Mouse (Mus musculus) forebrain, embryonic 15.5 days (tissue): ENCODE measurements around the gene Rapgef1. TPM values are rescaled to one million over a fixed set of nuclear protein-coding genes. Genes with fewer than 3 reads are reported as not detected.

Experiments
- ATAC-seq: fragments of 200-750 bp; cut with Nextera tagmentation; replicated peaks from 2 replicates; pipeline ENCODE4 v1.8.0; 2017; ENCODE audit warnings: mild to moderate bottlenecking, moderate TSS enrichment, moderate library complexity
- H3K27ac ChIP-seq: fragments of 300-500 bp; sonication (generic); replicated peaks from 2 replicates; pipeline ENCODE4 v1.5.1; 2015; ENCODE audit warnings: mild to moderate bottlenecking, inconsistent platforms
- H3K27me3 ChIP-seq: fragments of 300-500 bp; sonication (generic); 2 replicates; pipeline ENCODE4 v1.6.1; 2015; ENCODE audit warnings: inconsistent platforms
- H3K36me3 ChIP-seq: fragments of 300-500 bp; sonication (generic); 2 replicates; pipeline ENCODE4 v1.6.1; 2015; ENCODE audit warnings: mild to moderate bottlenecking, inconsistent platforms
- H3K4me1 ChIP-seq: fragments of 300-500 bp; sonication (generic); 2 replicates; pipeline ENCODE4 v1.6.1; 2015; ENCODE audit warnings: inconsistent platforms
- H3K4me2 ChIP-seq: fragments of 300-500 bp; sonication (generic); replicated peaks from 2 replicates; pipeline ENCODE4 v1.6.1; 2015; ENCODE audit warnings: mild to moderate bottlenecking, inconsistent platforms
- H3K4me3 ChIP-seq: fragments of 300-500 bp; sonication (generic); 2 replicates; pipeline ENCODE4 v1.5.1; 2015; ENCODE audit warnings: mild to moderate bottlenecking, inconsistent platforms
- H3K9ac ChIP-seq: fragments of 300-500 bp; sonication (generic); replicated peaks from 2 replicates; pipeline ENCODE4 v1.6.1; 2015; ENCODE audit warnings: mild to moderate bottlenecking, inconsistent platforms
- H3K9me3 ChIP-seq: fragments of 300-500 bp; sonication (generic); 2 replicates; pipeline ENCODE4 v1.6.1; 2016; ENCODE audit warnings: inconsistent platforms
- WGBS: fragments of 180-500 bp; shearing (Covaris S2); methylation state at CpG from one replicate; pipeline ENCODE4 v1.1.7; 2015; ENCODE audit warnings: mixed read lengths; 5-methylcytosine and 5-hydroxymethylcytosine counted together
- polyA plus RNA-seq: library from polyadenylated mRNA; unstranded; fragments of >200 nt; fragmentation: Nextera tagmentation; extraction: Ambion mirVana; gene quantifications from 2 replicates; pipeline ENCODE4 v1.2.1, GENCODE M21; 2015

The Rapgef1 gene
- 22.3 and 27.0 TPM in 2 replicates for polyA plus RNA-seq

DNA sequence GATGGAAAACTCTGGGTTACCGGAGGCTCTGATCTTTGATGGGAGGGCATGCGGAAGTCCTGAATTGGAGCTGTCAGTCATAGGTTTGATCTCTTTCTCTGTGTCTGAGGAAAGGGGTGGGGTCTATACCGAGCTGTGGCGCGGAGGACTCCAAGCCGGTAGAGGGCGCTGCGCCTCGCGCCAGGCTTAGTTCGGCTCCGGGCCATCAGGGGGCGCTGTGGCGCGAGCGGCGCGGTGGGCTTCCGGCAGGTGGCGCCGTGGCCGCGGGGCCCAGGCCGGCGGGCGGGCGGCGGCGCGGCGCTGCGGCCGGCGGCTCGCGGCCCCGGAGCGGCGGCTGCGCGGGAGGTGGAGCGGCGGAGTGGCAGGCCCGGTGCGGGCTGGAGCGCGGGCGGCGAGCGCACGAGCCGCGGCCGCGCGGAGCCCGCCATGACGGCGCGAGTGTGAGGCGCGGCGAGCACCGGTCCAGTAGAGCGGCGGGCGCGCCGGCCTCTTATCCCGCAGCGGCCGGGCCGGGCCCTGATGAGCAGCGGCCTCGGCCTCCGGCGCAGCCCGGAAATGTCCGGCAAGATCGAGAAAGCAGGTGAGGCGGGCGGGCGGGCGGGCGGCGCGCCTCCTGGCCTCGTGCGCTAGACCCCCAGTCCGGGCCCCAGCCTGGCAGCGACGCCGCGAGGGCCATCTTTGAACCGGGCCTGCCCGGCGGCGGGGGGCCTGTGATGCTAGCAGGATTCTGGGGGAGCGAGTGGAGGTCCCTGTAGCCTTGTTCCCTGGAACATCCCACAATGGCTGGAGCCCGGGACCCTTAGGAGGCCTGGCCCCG is at the start of gene Rapgef1:
TSS of gene Rapgef1 (plus strand) at position 237 of the 817 bp plus-strand sequence.
- Histone ChIP-seq H3K27ac (peak within 1 kb of the TSS; percentile 90), H3K4me1 (peaks cover 24% of the 10 kb centered on the region), H3K4me2 (peak within 1 kb of the TSS; percentile 81), H3K9me3 (no peaks in the 10 kb centered on the region), H3K4me3 (peak within 1 kb of the TSS; percentile 70), H3K27me3 (no peaks in the 10 kb centered on the region), H3K9ac (peak within 1 kb of the TSS; percentile 91), H3K36me3 (no peaks in the 10 kb centered on the region)
- WGBS, result under 1% methylated on average over 75 of the region's 101 CpGs
- ATAC-seq, result peak; percentile 79

DNA sequence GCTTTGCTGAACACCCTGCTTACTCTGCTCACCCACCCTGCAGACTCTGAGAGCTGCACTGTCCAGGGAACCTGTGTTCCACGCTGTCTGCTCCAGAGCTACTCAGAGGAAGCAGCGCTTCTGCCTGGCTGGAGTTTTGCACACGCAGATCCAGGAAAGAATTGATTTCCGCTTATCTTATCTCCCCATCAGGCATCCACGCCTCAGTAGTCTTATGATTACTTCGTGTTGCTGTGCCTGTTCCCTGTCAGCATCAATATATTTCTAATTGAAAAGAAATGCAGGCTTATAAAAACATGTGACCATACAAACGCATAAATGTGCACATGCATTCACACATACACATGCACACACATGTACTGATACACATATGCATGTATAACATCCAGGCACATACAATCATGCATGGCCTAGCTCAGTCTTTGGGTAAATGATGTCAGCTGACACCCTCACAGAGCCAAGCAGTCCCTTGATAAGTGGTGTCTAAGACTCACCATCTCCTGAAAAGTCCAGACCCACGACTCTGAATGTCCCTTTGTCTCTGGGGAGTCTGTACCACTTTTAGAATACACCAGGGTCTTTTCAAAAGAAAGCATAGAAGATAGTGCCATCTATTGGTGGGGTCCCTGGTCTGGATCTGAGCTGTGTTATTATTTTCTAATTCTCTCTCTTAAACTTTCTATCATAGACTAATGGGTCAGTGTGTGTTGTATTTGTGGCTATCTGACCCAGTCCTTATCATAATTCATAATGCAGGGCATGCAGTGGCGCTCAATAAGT is 47.4 kb upstream of the Rapgef1 start:
- no peak overlapping the region for H3K27ac ChIP-seq
- ATAC-seq, result no peak

GRCm38 (mm10) chr2:29572811-29573427 is 46.6 kb upstream of the Rapgef1 start:
- Histone ChIP-seq H3K36me3 (no peaks in the 10 kb centered on the region), H3K9me3 (no peaks in the 10 kb centered on the region), H3K27me3 (no peaks in the 10 kb centered on the region), H3K27ac (no peak overlapping the region), H3K4me2 (no peak overlapping the region), H3K9ac (no peak overlapping the region), H3K4me3 (no peak overlapping the region), H3K4me1 (peaks cover 6% of the 10 kb centered on the region)
- no peak for ATAC-seq
- 36% methylated on average over 5 of the region's 5 CpGs for WGBS

More for the DNA sequence above, 47.4 kb upstream of the Rapgef1 start:
- Histone ChIP-seq H3K9ac (no peak overlapping the region), H3K4me2 (no peak overlapping the region), H3K27me3 (no peaks in the 10 kb centered on the region), H3K36me3 (no peaks in the 10 kb centered on the region), H3K4me3 (no peak overlapping the region), H3K4me1 (peaks cover 6% of the 10 kb centered on the region), H3K9me3 (no peaks in the 10 kb centered on the region)
- WGBS, result 73% methylated on average over 9 of the region's 9 CpGs

- Histone ChIP-seq H3K4me2 (no peak overlapping the region), H3K9ac (no peak overlapping the region), H3K4me3 (no peak overlapping the region), H3K4me1 (peaks cover 6% of the 10 kb centered on the region), H3K36me3 (no peaks in the 10 kb centered on the region), H3K27ac (no peak overlapping the region), H3K27me3 (no peaks in the 10 kb centered on the region), H3K9me3 (no peaks in the 10 kb centered on the region)
- ATAC-seq, result no peak
- WGBS, result 5% methylated on average over 5 of the region's 5 CpGs
Observed at GRCm38 (mm10) chr2:29573591-29573990, 45.9 kb upstream of the Rapgef1 start.

DNA sequence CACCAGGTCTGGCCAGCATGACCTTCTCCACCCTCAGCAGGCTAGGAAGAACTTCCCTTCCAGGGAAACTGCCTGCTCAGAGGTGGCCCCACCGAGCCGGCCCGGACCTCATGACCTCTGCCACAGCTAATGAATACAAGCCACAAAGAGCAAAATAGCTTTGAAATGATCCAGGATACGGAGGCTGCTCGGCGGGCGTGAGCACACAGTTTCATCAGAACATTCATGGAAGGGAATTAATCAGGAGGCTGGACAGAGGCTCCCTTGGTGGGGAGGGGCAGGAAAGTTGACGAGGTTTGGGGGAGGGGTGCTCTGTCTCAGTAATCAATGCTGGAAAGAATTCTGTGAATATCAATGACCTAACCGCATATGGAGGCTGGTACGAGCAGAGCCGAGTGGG is 45.3 kb upstream of the Rapgef1 start:
- Histone ChIP-seq H3K4me1 (peaks cover 6% of the 10 kb centered on the region), H3K4me3 (no peak overlapping the region), H3K36me3 (no peaks in the 10 kb centered on the region), H3K9ac (no peak overlapping the region; the same call in 1 of the 2 replicates), H3K4me2 (no peak overlapping the region), H3K27me3 (no peaks in the 10 kb centered on the region), H3K9me3 (no peaks in the 10 kb centered on the region), H3K27ac (no peak overlapping the region)
- 7% methylated on average over 11 of the region's 11 CpGs for WGBS
- ATAC-seq, result no peak

GRCm38 (mm10) chr2:29582415-29582814 is 37.1 kb upstream of the Rapgef1 start:
- ATAC-seq, result peak; percentile 51; the same call in 1 of the 2 replicates
- H3K4me3 ChIP-seq, result no peak overlapping the region
- H3K27me3 ChIP-seq, result no peaks in the 10 kb centered on the region; the same call in 1 of the 2 replicates

GRCm38 (mm10) chr2:29586017-29586702 is 33.4 kb upstream of the Rapgef1 start:
- H3K27me3 ChIP-seq, result no peaks in the 10 kb centered on the region; the same call in 1 of the 2 replicates
- H3K9ac ChIP-seq, result no peak overlapping the region
- 0 out of 2 replicates have a peak, but pooled peaks cover 5% of the 10 kb centered on the region for H3K4me1 ChIP-seq
- no peak overlapping the region for H3K4me3 ChIP-seq
- no peaks in the 10 kb centered on the region for H3K9me3 ChIP-seq
- WGBS, result 15% methylated on average over 8 of the region's 8 CpGs
- H3K27ac ChIP-seq, result no peak overlapping the region
- no peak for ATAC-seq
- no peaks in the 10 kb centered on the region for H3K36me3 ChIP-seq
- H3K4me2 ChIP-seq, result no peak overlapping the region

More at GRCm38 (mm10) chr2:29582415-29582814, 37.1 kb upstream of the Rapgef1 start:
- Histone ChIP-seq H3K36me3 (no peaks in the 10 kb centered on the region), H3K9ac (no peak overlapping the region), H3K27ac (no peak overlapping the region), H3K9me3 (no peaks in the 10 kb centered on the region), H3K4me2 (no peak overlapping the region), H3K4me1 (0 out of 2 replicates have a peak, but pooled peaks cover 5% of the 10 kb centered on the region)
- WGBS, result 2% methylated on average over 7 of the region's 7 CpGs

- H3K27me3 ChIP-seq, result no peaks in the 10 kb centered on the region; the same call in 1 of the 2 replicates
- no peak overlapping the region for H3K9ac ChIP-seq
- no peaks in the 10 kb centered on the region for H3K9me3 ChIP-seq
- H3K27ac ChIP-seq, result no peak overlapping the region
- no peaks in the 10 kb centered on the region for H3K36me3 ChIP-seq
- H3K4me1 ChIP-seq, result 0 out of 2 replicates have a peak, but pooled peaks cover 5% of the 10 kb centered on the region
- no peak overlapping the region for H3K4me3 ChIP-seq
- 62% methylated on average over 4 of the region's 4 CpGs for WGBS
- ATAC-seq, result no peak
- H3K4me2 ChIP-seq, result no peak overlapping the region
Observed at GRCm38 (mm10) chr2:29588006-29588405, 31.5 kb upstream of the Rapgef1 start.

DNA sequence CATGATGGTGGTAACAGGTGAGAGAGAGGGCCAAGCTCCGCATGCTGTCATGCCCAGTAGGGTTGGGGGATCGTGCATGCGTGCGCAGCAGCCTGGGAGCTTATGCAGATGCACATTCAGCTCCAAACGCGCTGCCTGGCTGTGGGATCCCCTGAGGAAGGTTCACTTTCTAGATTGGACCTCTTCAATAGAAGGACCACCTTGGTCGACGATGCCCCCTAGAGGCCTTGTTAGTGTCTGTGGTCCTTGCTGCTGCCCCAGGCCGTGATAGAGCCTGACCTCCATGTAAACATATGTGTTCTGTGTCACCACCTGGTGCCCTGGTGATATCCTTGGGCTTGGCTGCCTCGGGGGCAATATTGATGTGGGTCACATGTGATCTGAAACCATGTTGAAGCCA is 30.3 kb upstream of the Rapgef1 start:
- Histone ChIP-seq H3K9me3 (no peaks in the 10 kb centered on the region), H3K9ac (no peak overlapping the region), H3K27ac (no peak overlapping the region), H3K27me3 (no peaks in the 10 kb centered on the region; the same call in 1 of the 2 replicates), H3K36me3 (no peaks in the 10 kb centered on the region), H3K4me1 (0 out of 2 replicates have a peak, but pooled peaks cover 5% of the 10 kb centered on the region), H3K4me3 (no peak overlapping the region), H3K4me2 (no peak overlapping the region)
- 27% methylated on average over 10 of the region's 10 CpGs for WGBS
- no peak for ATAC-seq

DNA sequence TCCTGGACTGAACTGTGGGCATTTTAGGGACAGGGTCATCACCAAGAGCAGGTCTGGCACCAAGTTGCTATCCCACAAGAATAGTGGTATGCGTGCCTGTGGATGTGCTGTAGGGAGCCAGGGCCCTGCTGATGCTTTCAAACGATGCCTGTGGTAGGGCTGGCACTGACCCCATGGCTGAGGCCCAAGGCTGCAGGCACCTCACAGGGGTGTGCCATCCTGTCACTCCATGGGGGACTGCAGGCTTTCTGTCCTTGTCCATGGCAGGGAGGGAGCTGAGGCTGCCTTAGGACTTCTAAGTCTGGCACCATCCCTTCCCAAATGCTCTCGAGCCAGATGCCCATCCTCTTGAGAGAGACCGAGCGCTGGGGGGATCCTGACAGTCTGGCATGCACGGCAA is 27.9 kb upstream of the Rapgef1 start:
- Histone ChIP-seq H3K4me1 (no peaks in the 10 kb centered on the region), H3K4me3 (no peak overlapping the region), H3K9ac (no peak overlapping the region), H3K27ac (no peak overlapping the region), H3K36me3 (no peaks in the 10 kb centered on the region), H3K27me3 (no peaks in the 10 kb centered on the region), H3K4me2 (no peak overlapping the region), H3K9me3 (no peaks in the 10 kb centered on the region)
- ATAC-seq, result no peak
- 81% methylated on average over 6 of the region's 6 CpGs for WGBS

- Histone ChIP-seq H3K9me3 (no peaks in the 10 kb centered on the region), H3K4me1 (no peaks in the 10 kb centered on the region), H3K27ac (no peak overlapping the region), H3K36me3 (no peaks in the 10 kb centered on the region), H3K9ac (no peak overlapping the region), H3K27me3 (no peaks in the 10 kb centered on the region), H3K4me2 (no peak overlapping the region), H3K4me3 (no peak overlapping the region)
- 66% methylated on average over 8 of the region's 8 CpGs for WGBS
- ATAC-seq, result no peak
Observed at GRCm38 (mm10) chr2:29592537-29592936, 27.0 kb upstream of the Rapgef1 start.
